Mouse (Mus musculus) heart, postnatal 0 days (tissue): ENCODE data around the gene Nab1. TPM values are rescaled to one million over a fixed set of nuclear protein-coding genes. Genes with fewer than 3 reads are reported as not detected.

Experiments used
- ATAC-seq: fragments of 200-750 bp; cut with Nextera tagmentation; 2 replicates; pipeline ENCODE4 v1.8.0; 2017; ENCODE audit warnings: low read depth, moderate number of reproducible peaks, moderate library complexity; ENCODE audit not compliant: insufficient read depth
- DNase-seq: peaks from one replicate; pipeline ENCODE4 v3.0.0-alpha.2; 2016; ENCODE audit warnings: low spot score
- H3K27ac ChIP-seq: fragments of 300-500 bp; sonication (generic); 2 replicates; pipeline ENCODE4 v1.5.1; 2014; ENCODE audit warnings: low read depth, mild to moderate bottlenecking
- H3K27me3 ChIP-seq: fragments of 300-500 bp; sonication (generic); 2 replicates; pipeline ENCODE4 v1.6.1; 2014; ENCODE audit warnings: low read length, mixed read lengths; ENCODE audit not compliant: control insufficient read depth, insufficient read depth
- H3K36me3 ChIP-seq: fragments of 300-500 bp; sonication (generic); replicated peaks from 2 replicates; pipeline ENCODE4 v1.6.1; 2014; ENCODE audit warnings: low read length, mixed read lengths; ENCODE audit not compliant: control insufficient read depth, insufficient read depth
- H3K4me1 ChIP-seq: fragments of 300-500 bp; sonication (generic); 2 replicates; pipeline ENCODE4 v1.6.1; 2014; ENCODE audit warnings: antibody characterized with exemption; ENCODE audit not compliant: control insufficient read depth, insufficient read depth
- H3K4me2 ChIP-seq: fragments of 300-500 bp; sonication (generic); 2 replicates; pipeline ENCODE4 v1.6.1; 2014; ENCODE audit warnings: low read depth, mild to moderate bottlenecking, low read length, moderate library complexity
- H3K4me3 ChIP-seq: fragments of 300-500 bp; sonication (generic); 2 replicates; pipeline ENCODE4 v1.5.1; 2014; ENCODE audit warnings: low read depth, low read length
- H3K9ac ChIP-seq: fragments of 300-500 bp; sonication (generic); replicated peaks from 2 replicates; pipeline ENCODE4 v1.6.1; 2014; ENCODE audit warnings: low read depth, low read length, mixed read lengths
- H3K9me3 ChIP-seq: fragments of 300-500 bp; sonication (generic); replicated peaks from 2 replicates; pipeline ENCODE4 v1.6.1; 2016; ENCODE audit warnings: low read length; ENCODE audit not compliant: control insufficient read depth
- CTCF ChIP-seq: IDR thresholded peaks from 2 replicates; pipeline ENCODE4 v1.5.1; 2016; ENCODE audit warnings: antibody characterized with exemption, control low read depth, low read depth
- EP300 ChIP-seq: IDR thresholded peaks from 2 replicates; pipeline ENCODE4 v1.6.1; 2016; ENCODE audit warnings: antibody characterized with exemption, low read depth
- WGBS: fragments of 180-500 bp; shearing (Covaris S2); extraction: QIAGEN DNeasy Blood & Tissue Kit; methylation state at CpG from one replicate; pipeline ENCODE4 v1.1.7; 2014; 5-methylcytosine and 5-hydroxymethylcytosine counted together
- polyA plus RNA-seq: library from polyadenylated mRNA; unstranded; fragments of >200 nt; fragmentation: Nextera tagmentation; extraction: Ambion mirVana; gene quantifications from 2 replicates; pipeline ENCODE4 v1.2.1, GENCODE M21; 2015
- total RNA-seq: library from RNA; depleted of rRNA; stranded (reverse); fragments of >200 nt; gene quantifications from 2 replicates; pipeline ENCODE4 v1.2.3, GENCODE M21; 2014; ENCODE audit warnings: low replicate concordance

Nab1 gene
- total and polyA plus RNA-seq, 2 experiments from 2014 or later, result 15.0 to 23.7 TPM

DNA sequence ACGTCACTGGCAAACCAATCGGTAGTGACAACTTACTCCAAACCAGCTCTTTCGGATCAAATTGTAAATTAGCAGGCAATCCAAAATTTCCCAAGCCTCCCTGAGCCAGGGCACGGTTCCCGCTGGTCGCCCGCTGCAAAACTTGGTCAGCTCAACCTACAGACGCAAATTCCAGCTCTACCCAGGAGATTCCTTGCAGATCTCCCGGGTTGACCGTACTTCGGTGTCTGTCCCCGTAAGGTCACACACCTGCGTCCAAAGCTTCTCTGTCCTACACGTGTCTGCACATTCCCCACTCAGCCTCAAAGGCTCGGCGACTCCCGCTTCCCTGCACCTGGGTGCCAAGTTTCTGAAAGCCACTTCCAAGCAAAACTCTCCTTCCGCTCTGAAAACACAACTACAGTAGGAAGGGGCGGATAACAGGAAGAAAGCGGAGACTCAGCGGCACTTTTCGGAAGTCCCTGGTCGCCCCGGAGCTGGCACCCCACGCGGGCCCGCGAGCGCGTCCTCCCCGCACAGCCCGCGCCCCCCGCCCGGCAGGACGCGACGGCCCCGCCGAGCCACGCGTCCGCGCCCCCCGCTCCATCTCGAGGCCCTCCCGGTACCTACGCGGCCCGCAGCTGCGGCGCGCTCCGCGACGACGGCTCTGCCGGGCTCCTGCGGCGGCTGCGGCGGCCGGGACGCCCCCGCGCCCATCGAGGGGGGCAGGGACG lies 722 bp downstream of the Nab1 start:
- H3K4me2 ChIP-seq, result peak overlapping the region; percentile 74
- under 1% methylated on average over 60 of the region's 68 CpGs for whole genome bisulfite sequencing
- H3K27me3 ChIP-seq, result no peaks in the 10 kb centered on the region
- peaks cover 14% of the 10 kb centered on the region for H3K4me1 ChIP-seq
- ATAC-seq, result peak; percentile 40
- H3K4me3 ChIP-seq, result peak overlapping the region; percentile 90
- no peaks in the 10 kb centered on the region for H3K9me3 ChIP-seq
- H3K27ac ChIP-seq, result peak overlapping the region; percentile 93
- TF ChIP-seq EP300, result no peak
- no peak for TF ChIP-seq CTCF
- peak; percentile 57 for DNase-seq
- H3K9ac ChIP-seq, result peak overlapping the region; percentile 94
- no peaks in the 10 kb centered on the region for H3K36me3 ChIP-seq

- peak overlapping the region; percentile 74 for H3K4me2 ChIP-seq
- WGBS, result 4% methylated on average over 6 of the region's 6 CpGs
- H3K9me3 ChIP-seq, result no peaks in the 10 kb centered on the region
- peak; percentile 33 for DNase-seq
- peak overlapping the region; percentile 94 for H3K9ac ChIP-seq
- no peaks in the 10 kb centered on the region for H3K27me3 ChIP-seq
- H3K27ac ChIP-seq, result no peak overlapping the region
- no peaks in the 10 kb centered on the region for H3K36me3 ChIP-seq
- no peak for ATAC-seq
- no peak for TF ChIP-seq CTCF
- no peak for TF ChIP-seq EP300
- H3K4me1 ChIP-seq, result peaks cover 14% of the 10 kb centered on the region
- peak overlapping the region; percentile 90 for H3K4me3 ChIP-seq
Observed at GRCm38 (mm10) chr1:52498786-52499450, 1.6 kb downstream of the Nab1 start.

DNA sequence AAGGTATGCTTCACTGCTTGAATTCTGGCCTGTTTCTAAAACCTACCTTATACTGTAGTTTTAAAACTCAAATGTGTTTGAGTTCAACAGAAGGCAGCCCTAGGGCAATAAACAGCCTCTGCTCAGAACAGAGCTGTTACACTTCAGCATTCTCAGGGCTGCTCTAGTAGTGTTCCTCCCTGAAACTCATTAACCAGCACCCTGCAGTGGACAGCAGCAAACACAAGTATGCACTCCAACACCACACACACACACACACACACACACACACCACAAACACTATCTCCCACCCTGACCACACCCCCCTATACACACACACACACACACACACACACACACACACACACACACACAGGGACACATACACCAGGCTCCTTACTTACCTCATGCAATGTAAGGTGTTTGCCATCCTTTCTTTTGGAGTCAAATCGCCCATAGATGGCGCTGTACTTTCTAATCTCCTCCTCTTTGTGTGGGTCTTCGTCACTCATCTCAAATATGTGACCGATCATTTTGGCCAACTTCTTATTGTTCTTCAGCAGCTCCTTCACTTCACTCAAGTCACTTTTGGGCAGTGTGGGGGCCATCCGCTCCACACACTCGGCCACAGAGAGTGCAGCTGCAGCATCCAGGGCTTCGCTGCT lies 10.8 kb downstream of the Nab1 start:
- Histone ChIP-seq H3K9me3 (no peaks in the 10 kb centered on the region), H3K27me3 (no peaks in the 10 kb centered on the region), H3K4me3 (no peak overlapping the region), H3K4me2 (no peak overlapping the region), H3K4me1 (peaks cover 9% of the 10 kb centered on the region), H3K36me3 (peaks cover 27% of the 10 kb centered on the region), H3K27ac (no peak overlapping the region), H3K9ac (no peak overlapping the region)
- TF ChIP-seq EP300 (no peak), CTCF (no peak)
- no peak for ATAC-seq
- 72% methylated on average over 7 of the region's 7 CpGs for WGBS
- no peak for DNase-seq

- no peak for DNase-seq
- ATAC-seq, result no peak
- Histone ChIP-seq H3K4me3 (no peak overlapping the region), H3K9me3 (no peaks in the 10 kb centered on the region), H3K27ac (no peak overlapping the region), H3K27me3 (no peaks in the 10 kb centered on the region), H3K9ac (no peak overlapping the region), H3K4me1 (no peaks in the 10 kb centered on the region), H3K36me3 (peaks cover 37% of the 10 kb centered on the region), H3K4me2 (no peak overlapping the region)
- 89% methylated on average over 4 of the region's 4 CpGs for WGBS
- no peak for TF ChIP-seq EP300
- TF ChIP-seq CTCF, result no peak
Observed at GRCm38 (mm10) chr1:52484980-52485379, 15.5 kb downstream of the Nab1 start.

GRCm38 (mm10) chr1:52474291-52474690 lies 26.2 kb downstream of the Nab1 start:
- no peak for DNase-seq
- Histone ChIP-seq H3K4me3 (no peak overlapping the region), H3K4me2 (no peak overlapping the region), H3K9me3 (no peaks in the 10 kb centered on the region), H3K27ac (no peak overlapping the region), H3K9ac (no peak overlapping the region), H3K36me3 (peaks cover 55% of the 10 kb centered on the region), H3K4me1 (no peaks in the 10 kb centered on the region), H3K27me3 (no peaks in the 10 kb centered on the region)
- TF ChIP-seq CTCF (no peak), EP300 (no peak)
- no peak for ATAC-seq
- WGBS, result 80% methylated on average over 1 of the region's 1 CpGs
